Mouse (Mus musculus) cerebral cortex, adult 2 months (tissue): ENCODE results near the gene Ccnb1.

Experiments
- WGBS: fragments of 180-500 bp; shearing (Covaris S2); methylation state at CpG from one replicate; pipeline ENCODE4 v1.1.7; 2018; 5-methylcytosine and 5-hydroxymethylcytosine counted together

Gene Ccnb1

DNA sequence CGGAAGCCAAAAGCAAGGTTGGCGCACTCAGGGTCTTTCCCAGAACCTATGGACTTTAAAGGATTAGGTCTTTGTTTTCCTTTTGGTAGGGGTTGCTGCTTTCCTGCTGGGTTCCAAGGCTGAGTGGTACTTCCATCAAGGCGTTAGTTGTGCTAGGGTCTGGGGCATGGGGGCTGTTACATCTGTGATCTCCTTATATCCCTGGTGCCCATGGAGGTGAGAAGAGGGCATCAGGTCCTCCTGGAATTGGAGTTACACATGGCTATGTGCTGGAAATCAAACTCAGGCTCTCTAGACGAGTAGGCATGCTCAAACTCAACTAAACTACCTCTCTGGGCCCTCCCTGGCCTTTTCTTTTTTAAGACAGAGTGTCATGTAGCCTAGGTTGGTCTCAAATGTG, 32.2 kb downstream of the Ccnb1 start:
- WGBS: 80% methylated on average over 4 of the region's 4 CpGs

DNA sequence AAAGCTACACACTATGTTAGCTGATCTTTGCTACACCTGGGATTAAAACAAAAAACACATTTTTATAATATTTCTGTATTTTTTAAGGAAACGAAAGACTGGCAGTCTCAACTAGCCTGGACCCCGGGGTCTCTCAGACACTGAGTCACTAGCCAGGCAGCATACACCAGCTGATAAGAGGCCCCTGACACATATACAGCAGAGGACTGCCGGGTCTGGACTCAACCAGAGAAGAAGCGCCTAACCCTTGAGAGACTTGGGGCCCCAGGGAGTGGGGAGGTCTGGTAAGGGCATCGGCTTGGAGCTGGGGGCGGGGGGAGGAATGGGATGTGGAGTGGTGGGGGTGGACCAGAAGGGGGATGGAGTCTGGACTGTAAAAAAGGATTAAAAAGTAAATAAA, 33.4 kb downstream of the Ccnb1 start:
- 93% methylated on average over 6 of the region's 6 CpGs for WGBS

DNA sequence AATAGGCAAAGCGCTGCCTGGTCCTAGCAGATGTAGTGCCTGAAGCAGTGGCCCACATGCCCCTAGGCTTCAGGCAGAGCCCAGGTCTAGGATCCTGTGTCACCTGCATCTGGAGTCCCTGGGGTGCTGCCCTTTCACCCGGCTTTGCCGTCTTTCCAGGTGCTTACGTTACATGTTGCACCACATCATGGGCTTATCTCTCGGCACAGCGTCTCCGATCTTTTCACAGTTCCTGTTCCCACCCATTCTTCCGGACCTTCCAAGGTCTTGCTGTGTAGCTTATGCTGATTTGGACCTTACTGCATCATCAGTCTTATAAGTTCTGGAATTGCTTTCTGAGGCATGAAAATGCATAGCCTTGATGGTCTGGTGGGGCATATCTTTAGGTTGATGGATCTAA, 33.8 kb downstream of the Ccnb1 start:
- 83% methylated on average over 8 of the region's 8 CpGs for WGBS

DNA sequence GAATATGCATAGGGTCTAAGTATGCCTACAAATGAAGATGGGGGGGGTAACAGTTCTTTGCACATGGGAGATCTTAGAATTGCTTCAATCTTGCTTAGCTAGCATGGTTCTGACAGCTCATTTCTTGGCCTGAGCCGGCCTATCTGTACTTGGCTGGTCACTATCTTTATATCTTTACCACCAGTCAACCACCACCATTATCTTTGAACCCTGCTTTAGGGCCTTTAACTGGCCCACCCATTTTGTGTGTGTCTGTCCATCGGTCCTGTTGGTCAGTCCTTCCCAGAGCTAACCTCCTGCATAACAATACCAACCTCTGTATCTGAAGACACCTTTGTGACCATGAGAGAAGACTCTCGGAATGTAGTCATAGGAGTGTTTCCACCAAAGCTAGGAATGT, 35.0 kb downstream of the Ccnb1 start:
- 89% methylated on average over 3 of the region's 3 CpGs for WGBS

DNA sequence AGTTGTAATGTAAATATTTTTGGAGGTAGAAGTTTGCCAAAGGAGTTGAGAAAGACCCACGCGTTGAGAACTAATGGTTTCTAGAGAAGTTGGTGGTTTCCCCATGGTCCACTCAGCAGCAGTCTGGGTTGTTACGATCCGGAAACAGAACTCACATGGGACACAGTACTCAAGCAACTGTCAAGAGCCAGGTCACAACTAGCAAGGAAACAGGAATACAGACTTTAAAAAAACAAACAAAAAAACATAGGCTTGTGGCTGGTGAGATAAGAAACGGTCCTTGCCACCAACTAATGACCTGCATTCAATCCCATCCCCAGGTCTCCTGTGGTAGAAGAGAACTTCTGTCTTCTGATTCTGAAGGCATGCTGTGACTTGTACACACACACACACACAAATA, 35.6 kb downstream of the Ccnb1 start:
- 78% methylated on average over 5 of the region's 5 CpGs for WGBS

DNA sequence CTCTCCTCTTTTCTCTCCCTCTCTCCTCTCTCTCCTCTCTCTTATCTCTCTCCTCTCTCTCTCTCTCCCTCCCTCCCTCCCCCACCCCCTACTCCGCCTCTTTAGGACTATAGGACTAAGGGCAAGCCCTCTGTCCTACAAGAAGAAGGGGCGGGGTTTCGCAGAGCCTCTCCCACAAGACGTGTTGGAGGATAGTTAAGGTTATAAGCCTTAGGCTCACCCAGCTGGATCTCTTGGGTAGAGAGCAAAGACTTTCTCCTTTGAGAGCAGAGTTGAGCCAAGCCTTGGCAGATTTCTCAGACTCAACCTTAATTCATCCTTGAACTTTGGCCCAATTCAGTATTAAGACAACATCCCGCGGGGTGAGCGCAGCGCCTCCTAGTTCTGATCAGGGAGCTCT, 37.7 kb downstream of the Ccnb1 start:
- WGBS: 61% methylated on average over 8 of the region's 8 CpGs

DNA sequence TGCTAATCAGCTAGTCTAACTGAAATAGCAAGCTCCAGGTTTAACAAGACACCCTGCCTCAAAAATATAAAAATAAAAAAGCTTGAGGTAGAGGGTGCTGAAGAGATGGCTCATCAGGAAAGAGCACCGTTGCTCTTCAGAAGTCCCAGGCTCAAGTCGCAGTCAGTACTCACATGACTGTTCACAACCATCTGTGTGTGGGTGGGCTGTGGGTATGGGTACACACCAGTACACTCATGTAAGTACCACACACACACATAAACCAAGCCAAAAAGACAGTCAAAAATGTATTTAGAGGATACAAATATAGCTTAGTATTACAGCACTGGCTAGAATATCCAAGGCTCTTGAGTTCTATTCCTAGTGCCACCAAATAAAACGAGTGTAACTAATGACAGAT, 40.3 kb downstream of the Ccnb1 start:
- WGBS: 46% methylated on average over 3 of the region's 3 CpGs

DNA sequence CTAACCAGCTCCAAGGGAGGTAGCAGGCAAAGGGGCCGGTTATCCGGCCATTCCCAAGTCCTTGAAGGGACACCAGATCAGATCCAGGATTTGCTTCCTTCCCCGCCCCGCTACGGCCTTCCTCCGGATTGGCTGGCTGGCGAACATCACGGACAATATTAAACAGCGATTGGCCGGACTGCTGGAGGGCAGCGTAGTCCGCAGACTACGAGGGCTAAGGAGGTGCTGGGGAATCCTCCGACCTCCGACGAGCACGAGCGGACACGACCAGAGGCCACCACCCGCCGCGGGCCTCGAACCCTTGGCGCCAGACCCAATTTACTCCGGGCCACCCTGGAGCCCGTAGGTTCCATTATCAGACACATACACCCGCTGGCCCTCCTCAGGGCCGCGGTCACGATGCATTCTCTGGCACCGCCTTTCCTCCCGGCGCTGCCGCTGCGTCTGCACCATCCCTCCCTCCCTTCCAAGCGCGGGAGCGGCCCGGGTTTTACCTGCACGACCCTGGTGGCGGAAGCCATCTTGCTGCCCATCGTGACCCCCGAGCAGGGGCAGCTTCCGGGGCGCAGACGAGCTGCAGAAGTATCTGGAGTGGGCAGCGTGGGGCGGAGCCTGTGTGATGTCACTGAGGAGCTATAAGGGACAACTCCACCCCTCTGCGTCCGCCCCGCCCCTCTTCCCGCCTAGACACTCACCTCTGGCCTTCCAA, 42.2 kb downstream of the Ccnb1 start, which contains the start of gene Mrps36:
Gene Mrps36, minus strand, starts transcription at position 624 of the 709 bp plus-strand sequence.
- 0% methylated on average over 52 of the region's 52 CpGs for WGBS

DNA sequence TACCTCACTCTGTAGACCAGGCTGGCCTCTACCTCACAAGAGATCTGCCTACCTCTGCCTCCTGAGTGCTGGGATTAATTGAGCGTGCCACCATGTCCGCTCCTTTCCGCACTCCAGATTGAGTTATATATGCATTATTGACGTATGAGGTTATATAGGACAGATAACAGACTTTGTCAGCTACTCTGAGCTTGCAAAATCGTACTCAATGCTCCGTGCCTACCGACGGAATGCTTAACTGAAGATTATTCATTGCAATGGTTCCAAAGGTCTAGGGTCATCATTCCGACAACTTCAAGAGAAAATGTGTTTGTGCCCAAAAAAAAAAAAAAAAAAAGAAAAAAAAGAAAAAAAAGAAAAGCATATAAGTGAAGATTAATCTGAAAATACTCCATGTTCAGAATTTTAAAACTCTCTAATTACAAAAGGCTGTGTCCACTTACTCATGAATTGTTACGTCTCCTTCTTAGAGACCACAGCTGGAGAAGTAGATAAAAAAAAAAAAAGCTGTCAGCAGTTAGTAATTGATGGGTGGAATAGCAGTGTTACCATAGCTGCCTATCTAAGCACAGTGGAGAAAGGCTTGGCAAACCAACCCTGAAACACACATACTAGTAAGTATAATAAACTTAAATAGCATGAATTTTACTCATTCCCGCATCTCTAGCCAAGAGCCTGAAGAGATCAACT, 42.9 kb downstream of the Ccnb1 start:
- WGBS: 71% methylated on average over 11 of the region's 11 CpGs

DNA sequence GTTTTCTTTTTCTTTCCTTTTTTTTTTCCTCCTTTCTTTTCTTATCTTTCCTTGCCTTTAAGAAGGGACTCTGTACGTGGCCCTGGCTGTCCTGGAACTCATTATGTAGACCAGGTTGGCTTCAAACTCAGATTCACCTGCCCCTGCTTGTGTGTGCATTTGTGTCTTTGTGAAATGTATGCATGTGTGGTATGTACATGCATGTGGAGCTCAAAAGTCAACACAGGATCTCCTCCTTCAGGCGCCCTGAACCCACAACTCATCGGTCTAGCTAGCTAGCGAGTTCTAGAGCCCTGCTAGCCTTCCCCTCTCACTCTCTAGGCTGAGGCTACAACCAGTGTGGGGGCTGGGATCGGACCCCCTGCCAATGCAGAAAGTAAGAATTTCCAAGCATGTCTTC, 43.5 kb downstream of the Ccnb1 start:
- 90% methylated on average over 5 of the region's 5 CpGs for WGBS

DNA sequence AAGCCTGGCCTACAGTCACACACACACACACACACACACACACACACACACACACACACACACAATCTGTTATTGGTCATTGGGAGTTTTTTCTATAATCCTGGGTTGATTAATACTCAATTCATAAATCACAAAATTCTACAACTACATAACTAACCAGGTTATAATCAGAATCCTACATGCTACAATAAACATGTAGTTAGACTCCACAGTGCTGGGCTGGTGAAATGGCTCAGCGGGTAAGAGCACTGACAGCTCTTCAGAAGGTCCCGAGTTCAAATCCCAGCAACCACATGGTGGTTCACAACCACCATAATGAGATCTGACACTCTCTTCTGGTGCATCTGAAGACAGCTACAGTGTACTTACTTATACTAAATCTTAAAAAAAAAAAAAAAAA, 53.6 kb downstream of the Ccnb1 start:
- WGBS: 96% methylated on average over 2 of the region's 2 CpGs

DNA sequence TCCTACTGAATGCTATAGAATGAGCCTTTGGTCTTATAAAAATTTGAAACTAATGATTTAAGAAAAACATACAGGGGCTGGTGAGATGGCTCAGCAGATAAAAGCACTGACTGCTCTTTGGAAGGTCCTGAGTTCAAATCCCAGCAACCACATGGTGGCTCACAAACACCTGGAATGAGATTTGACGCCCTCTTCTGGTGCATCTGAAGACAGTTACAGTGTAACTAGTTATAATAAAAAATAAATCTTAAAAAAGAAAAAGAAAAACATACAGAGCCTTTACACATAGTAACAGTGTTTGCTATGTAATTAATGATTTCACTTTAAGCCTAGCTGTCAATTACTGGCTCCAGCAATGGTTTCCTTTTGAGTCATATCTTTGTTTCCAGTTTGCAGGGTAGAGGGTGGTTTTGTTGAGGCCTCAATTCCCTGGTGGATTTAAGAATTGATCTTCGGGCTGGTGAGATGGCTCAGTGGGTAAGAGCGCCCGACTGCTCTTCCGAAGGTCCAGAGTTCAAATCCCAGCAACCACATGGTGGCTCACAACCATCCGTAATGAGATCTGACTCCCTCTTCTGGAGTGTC, 54.8 kb downstream of the Ccnb1 start:
- WGBS: 91% methylated on average over 6 of the region's 6 CpGs

DNA sequence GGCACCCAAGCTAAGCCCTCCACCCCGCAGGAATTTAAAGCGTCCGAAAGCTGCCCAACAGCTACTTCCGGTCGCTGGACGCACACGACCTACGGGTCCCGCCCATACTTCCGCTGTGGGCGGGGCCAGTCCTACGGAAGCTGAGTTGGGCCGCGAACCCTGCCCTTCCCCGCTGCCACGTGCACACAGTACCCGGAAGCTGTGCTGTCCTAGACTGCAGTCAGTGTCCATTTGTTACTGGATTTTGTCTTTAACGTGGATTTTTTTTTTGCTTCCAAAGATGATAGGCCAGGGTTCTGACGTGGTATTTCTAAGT, 55.6 kb downstream of the Ccnb1 start, which contains the start of gene Cdk7:
Gene Cdk7, minus strand, starts transcription at position 79 of the 316 bp plus-strand sequence.
- 0% methylated on average over 19 of the region's 19 CpGs for WGBS

DNA sequence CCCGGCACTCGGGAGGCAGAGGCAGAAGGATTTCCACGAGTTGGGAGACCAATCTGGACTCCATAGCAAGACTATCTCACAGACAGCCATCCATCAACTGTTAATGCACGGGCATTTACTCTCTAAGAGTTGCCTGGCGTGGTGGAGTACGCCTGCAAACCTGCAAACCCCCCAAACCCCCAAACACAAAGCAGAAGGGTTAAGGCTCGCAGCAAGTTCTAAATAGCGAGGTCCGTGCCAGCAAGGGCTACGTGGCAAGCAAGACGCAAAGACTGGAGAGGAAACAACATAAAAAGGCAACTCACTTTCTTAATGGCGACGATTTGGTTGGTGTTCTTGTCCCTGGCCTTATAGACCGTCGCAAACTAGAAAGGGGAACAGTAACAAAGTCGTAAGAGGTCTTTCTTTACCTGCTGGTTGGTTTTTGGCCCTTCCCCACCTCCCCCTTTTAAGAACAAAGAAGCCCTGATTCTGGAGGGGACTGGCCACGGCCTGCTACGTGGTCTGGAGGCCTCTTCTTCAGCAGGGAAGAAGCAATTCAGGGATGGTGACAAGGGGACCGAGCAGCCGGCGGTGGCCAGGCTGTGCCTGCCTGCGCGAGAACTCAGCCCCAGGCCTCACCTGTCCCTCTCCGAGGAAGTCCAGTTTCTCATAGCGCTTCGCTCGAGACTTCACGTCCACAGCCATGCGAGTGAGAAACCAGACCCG, 56.1 kb downstream of the Ccnb1 start:
- WGBS: under 1% methylated on average over 30 of the region's 30 CpGs
